Mouse (Mus musculus): ENCODE results near the gene Wtip. TPM values are rescaled to one million over a fixed set of nuclear protein-coding genes. Genes with fewer than 3 reads are reported as not detected.
"Not testable (repeated sequence)": the region's sequence is repeated elsewhere in the genome, so short reads cannot be mapped to it uniquely, and the experiment has no call there.

Gene Wtip
- polyA plus RNA-seq, 1 experiment from 2014 or later: 4.5 TPM

DNA sequence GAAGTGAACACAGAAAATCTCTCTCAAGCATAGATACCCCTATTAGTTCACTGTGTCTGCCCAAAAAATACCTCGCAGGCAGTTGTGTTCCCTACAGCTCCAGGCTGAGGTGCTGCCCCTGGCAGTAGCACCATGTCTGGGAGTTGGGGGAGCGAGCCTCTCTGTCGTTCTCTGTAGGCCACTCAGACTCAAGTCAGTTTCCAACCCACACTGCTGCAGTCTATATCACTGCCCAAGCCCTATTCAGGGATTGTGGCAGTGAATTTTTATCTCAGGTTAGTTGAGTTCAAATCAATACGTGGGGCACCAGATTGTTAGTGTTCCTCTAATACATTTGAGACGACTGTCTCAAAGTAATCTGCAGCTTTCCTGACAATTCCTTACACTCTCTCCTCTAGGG lies 64.9 kb downstream of the Wtip start:
- H3K9me3 ChIP-seq (ENCODE audit: control insufficient read depth, low read length); H3K4me1 ChIP-seq (replicated peaks; ENCODE audit: control insufficient read depth, insufficient read depth, low read length); H3K27me3 ChIP-seq (replicated peaks; ENCODE audit: control insufficient read depth, insufficient read depth, low read length); ATAC-seq; H3K4me2 ChIP-seq (ENCODE audit: low read length); H3K9ac ChIP-seq (replicated peaks; ENCODE audit: low read depth, low read length); H3K36me3 ChIP-seq (ENCODE audit: control insufficient read depth, insufficient read depth); H3K27ac ChIP-seq (ENCODE audit: low read length); H3K4me3 ChIP-seq (replicated peaks; ENCODE audit: low read length): not testable (repeated sequence)
- WGBS: 83% methylated on average over 5 of the region's 5 CpGs

Other genes starting within 250 kb of the Wtip start
- not detected in 2 replicates for gene Scgb2b26, start 188.2 kb downstream of the Wtip start, polyA plus RNA-seq (2015; fragmentation: Nextera tagmentation; extraction: Ambion mirVana)
- not detected in 2 replicates for gene Scgb2b27, start 119.3 kb downstream of the Wtip start, polyA plus RNA-seq (2015; fragmentation: Nextera tagmentation; extraction: Ambion mirVana)
- not detected in 2 replicates for gene Scgb1b27, start 111.8 kb downstream of the Wtip start, polyA plus RNA-seq (2015; fragmentation: Nextera tagmentation; extraction: Ambion mirVana)
- gene Scgb1b30, start 37.8 kb downstream of the Wtip start, polyA plus RNA-seq (2015; fragmentation: Nextera tagmentation; extraction: Ambion mirVana): not detected in 2 replicates
- 197 and 220 TPM in 2 replicates for gene Uba2, start 36.3 kb upstream of the Wtip start, polyA plus RNA-seq (2015; fragmentation: Nextera tagmentation; extraction: Ambion mirVana)
- gene Pdcd2l, start 63.4 kb upstream of the Wtip start, polyA plus RNA-seq (2015; fragmentation: Nextera tagmentation; extraction: Ambion mirVana): 71.2 and 92.6 TPM in 2 replicates
- 175 and 213 TPM in 2 replicates for gene Gpi1, start 97.1 kb upstream of the Wtip start, polyA plus RNA-seq (2015; fragmentation: Nextera tagmentation; extraction: Ambion mirVana)
- gene Gm6096, start 117.8 kb upstream of the Wtip start, polyA plus RNA-seq (2015; fragmentation: Nextera tagmentation; extraction: Ambion mirVana): 0.73 TPM in 1 of 2 replicates, not detected in the other
- gene 4931406P16Rik, start 180.3 kb upstream of the Wtip start, polyA plus RNA-seq (2015; fragmentation: Nextera tagmentation; extraction: Ambion mirVana): 28.2 and 31.5 TPM in 2 replicates